Mouse (Mus musculus): ENCODE results near the gene Aldh3a2.
"Not testable (repeated sequence)": the region's sequence is repeated elsewhere in the genome, so short reads cannot be mapped to it uniquely, and the experiment has no call there.

Aldh3a2 gene

GRCm38 (mm10) chr11:61207487-61208246 lies 59.6 kb downstream of the Aldh3a2 start, which contains the start of gene Aldh3a1:
Gene Aldh3a1 (plus strand): TSS chr11:61207537.
- DNase-seq, result no peak

- peak; percentile 57 for DNase-seq
These were observed 61.1 kb downstream of the Aldh3a2 start for GRCm38 (mm10) chr11:61206136-61206535.

GRCm38 (mm10) chr11:61205167-61205950 lies 61.9 kb downstream of the Aldh3a2 start:
- DNase-seq, result no peak

DNA sequence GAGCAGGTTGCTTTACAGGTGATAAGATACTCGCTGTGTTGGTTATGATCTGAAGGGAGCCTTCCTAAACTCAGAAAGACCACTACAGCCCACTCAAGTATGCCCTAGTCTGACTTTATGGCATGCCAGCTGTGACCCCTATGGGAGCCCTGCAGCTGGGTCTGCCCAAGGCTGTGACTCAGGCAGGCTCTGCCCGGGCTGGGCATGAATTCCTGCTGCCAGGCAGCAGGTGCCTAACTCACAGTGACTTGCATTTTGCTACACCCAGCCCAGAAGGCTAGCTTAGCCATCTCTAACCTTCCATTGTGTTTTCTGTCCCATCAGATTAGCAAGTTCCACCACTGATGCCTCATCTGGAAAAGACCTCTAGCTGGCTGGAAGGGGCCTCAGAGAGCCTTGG lies 64.5 kb downstream of the Aldh3a2 start:
- DNase-seq, result no peak

- no peak for DNase-seq
These were observed 65.1 kb downstream of the Aldh3a2 start for GRCm38 (mm10) chr11:61202186-61202585.

DNA sequence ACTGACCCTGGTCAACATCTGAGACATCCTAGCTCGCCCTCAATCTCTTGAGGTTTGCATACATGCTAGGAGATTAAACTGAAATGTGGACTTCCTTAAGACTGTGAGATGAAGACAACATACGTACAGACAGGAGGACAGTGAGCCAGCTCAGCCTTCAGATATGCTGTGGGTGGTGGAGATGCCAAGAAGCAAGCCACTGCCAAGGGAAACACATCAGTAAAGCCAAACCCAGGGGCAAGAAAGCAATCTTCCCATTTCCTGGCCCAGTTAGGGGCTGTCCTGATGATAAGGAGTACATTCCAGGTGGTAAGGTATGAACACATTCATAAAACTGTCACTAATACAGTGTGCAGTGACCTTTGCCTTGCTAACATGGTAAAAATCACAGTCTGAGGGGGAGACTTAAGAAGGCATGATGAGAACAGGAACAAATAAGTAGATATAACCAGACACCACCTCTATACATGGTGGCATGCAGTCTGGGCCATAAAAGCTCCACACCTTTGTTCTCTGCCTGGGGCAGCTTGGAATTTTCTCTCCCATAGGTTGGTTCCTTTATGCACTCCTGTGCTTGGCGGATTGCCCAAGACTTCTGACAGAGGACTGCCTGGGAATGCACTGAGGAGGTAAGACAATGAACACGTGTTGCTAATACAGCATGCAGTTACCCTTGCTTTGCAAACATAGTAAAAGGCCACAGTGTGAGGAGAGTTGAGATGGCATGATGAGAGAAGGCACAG lies 67.5 kb downstream of the Aldh3a2 start:
- DNase-seq, result no peak

DNA sequence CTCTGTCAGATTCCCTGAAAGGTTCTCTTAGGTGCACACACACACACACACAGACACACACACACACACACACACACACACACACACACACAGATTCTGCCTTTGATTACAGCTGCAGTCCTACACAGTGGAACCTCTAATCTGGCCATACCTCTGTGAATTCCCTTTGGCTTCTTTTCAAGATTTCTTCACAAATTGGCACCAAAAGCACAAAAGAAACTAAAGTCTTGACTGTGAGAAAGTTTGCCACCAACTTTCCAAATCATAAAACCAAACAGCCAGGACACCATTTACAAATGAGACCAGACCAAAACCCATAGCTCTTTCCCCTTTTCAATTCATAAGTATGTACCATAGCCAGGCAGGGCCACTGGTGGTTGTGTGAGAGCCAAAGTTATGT lies 69.3 kb downstream of the Aldh3a2 start:
- no peak for DNase-seq

- DNase-seq, result no peak
These were observed 70.5 kb downstream of the Aldh3a2 start for GRCm38 (mm10) chr11:61196616-61197353.

- DNase-seq, result peak; percentile 86
These were observed 73.9 kb downstream of the Aldh3a2 start for GRCm38 (mm10) chr11:61193392-61193791.

DNA sequence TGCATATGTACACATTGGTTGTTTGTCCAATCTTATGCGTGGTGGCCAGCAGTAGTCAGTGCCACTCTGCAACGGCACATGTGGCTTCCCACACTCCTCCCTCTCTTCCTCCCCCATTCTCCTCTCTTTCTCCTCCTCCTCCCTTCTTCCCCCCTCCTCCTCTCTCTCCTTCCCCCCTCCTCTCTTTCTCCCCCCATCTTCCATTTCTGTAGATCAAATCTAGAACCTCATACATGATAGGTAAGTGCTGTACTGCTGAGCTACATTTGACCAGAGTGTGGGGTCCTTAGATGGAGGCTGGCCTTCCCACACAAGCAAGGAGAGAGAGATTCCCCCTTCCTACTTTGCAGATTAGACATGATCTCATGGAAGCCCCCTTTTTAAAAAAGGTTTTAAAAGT lies 74.5 kb downstream of the Aldh3a2 start:
- DNase-seq, result no peak

GRCm38 (mm10) chr11:61192123-61192522 lies 75.1 kb downstream of the Aldh3a2 start:
- not testable (repeated sequence) for DNase-seq

DNA sequence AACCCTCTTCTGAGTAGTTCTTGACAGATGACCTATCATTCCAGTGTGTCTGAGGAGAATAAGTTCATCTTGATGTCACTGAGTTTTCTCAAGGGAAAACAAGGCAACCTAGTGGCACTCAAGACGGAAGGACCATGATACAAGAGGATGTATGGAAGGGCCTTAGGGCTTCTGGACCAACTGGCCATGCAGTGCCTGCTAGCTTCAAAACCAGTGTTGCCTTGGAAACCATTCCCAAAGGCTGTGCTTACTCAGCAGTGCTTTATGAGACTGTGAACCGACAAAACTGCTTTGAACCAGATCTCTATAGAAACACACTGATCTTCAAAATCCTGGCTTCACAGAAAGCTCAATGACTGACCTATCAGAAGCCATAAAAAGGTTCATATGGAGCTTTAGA lies 76.5 kb downstream of the Aldh3a2 start:
- no peak for DNase-seq

DNA sequence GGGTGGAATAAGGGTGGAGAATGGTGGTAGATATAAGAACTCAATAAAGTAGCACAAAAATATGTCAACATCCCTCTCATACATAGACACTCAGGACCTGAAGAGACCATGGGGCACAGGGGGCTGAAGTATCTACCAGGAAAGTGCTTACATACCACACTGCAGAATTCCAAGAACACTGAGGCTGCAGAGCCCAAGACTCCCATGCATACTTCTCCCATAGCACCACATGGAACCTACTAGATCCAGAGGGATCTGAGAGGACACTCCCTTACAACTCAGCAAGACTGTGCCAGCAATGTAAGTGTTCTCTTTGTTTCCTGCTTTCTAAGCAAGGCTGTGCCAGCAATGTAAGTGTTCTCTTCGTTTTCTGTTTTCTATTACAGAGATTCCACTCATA lies 83.4 kb downstream of the Aldh3a2 start:
- DNase-seq, result no peak

- DNase-seq, result no peak
These were observed 85.6 kb downstream of the Aldh3a2 start for GRCm38 (mm10) chr11:61181624-61182023.

GRCm38 (mm10) chr11:61180361-61180760 lies 86.9 kb downstream of the Aldh3a2 start:
- no peak for DNase-seq

DNA sequence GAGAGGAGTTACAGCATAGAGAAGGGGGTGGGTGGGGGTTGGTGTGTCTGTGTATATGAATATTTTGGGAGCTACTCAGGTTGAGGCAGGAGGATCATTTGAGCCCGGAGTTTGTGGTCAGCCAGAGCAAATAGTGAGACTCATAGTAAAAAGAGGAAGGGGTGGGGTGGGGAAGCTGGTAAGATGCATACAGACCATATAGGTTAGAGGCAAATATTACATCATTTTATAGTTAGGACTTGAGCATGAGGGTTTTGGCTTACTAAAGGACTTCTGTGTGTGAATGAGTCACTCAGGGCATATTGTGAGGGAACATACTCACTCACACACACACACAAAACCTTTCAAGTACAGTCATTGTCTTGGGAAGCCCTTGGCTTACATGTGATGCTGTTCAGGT lies 90.9 kb downstream of the Aldh3a2 start:
- no peak for DNase-seq

GRCm38 (mm10) chr11:61175778-61176177 lies 91.5 kb downstream of the Aldh3a2 start:
- no peak for DNase-seq

- DNase-seq, result peak; percentile 100
These were observed 92.2 kb downstream of the Aldh3a2 start, which contains the start of gene Usp22 for GRCm38 (mm10) chr11:61174821-61175658. Gene Usp22 (minus strand): TSS chr11:61175055.

DNA sequence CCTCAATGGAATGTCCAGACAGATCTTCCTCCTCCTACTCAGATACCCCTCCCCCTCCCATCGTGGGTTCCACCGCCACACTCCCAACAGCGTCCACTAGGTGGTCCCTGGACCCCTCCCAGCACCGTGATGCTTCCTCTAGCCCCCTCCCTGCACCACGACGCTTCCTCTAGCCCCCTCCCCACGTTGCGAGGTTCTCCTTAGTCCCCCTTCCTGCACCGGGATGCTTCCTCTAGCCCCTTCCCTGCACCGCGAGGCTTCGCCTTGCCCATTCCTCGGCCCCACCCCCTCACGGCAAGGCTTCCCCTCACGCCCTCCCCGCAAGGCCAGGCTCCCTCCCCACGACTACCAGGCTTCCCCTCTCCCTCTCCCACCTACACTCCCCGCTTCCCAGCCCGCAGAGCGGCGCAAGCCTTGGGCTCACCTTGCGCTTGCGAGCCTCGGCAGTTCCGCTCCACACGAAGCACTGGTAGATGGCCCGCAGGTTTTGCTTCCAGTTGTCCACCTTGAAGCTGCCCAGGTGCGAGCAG lies 92.9 kb downstream of the Aldh3a2 start:
- DNase-seq, result peak; percentile 69

DNA sequence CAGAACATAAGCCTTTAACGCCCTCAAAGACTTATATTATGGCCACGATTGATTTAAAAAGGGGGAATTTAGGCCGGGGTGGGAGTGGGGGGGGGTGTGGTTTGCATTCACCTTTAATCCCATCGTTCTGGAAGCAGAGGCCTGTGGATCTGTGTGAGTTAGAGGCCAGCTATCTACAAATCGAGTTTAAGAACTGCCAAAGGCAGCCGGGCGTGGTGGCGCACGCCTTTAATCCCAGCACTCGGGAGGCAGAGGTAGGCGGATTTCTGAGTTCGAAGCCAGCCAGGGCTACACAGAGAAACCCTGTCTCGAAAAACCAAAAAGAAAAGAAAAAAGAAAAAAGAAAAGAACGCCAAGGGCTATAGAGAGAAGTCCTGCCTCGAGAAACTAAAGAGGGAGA lies 93.8 kb downstream of the Aldh3a2 start:
- DNase-seq, result not testable (repeated sequence)

Measured in kidney, postnatal 14 days (tissue).